Comparison of ENCODE assay signal across 20 mouse cellular contexts in genomic region chr9:86514390-86514789, GRCm38 (mm10).
"Had no signal": no experiment of that assay in that cellular context is flagged by ENCODE, and none has a peak within 500 bp of the region (broad histone marks: within the 10 kb centered on the region; RNA-seq: fewer than 3 reads in every experiment).

No protein-coding gene starts in this region.

- H3K27me3 ChIP-seq: heart, embryonic 12.5 days; hindbrain, embryonic 13.5 days; hindbrain, embryonic 15.5 days; limb, embryonic 12.5 days; liver, embryonic 13.5 days; liver, embryonic 15.5 days had no signal

- H3K4me3 ChIP-seq: gastrocnemius, adult 2 months; heart, embryonic 10.5 days; heart, embryonic 12.5 days; hindbrain, embryonic 13.5 days; hindbrain, embryonic 15.5 days; left cerebral cortex, adult 2 months; limb, embryonic 10.5 days; limb, embryonic 12.5 days; liver, embryonic 13.5 days; liver, embryonic 15.5 days had no signal

- H3K9ac ChIP-seq: forebrain, postnatal 0 days; heart, embryonic 12.5 days; hindbrain, embryonic 13.5 days; hindbrain, embryonic 15.5 days; limb, embryonic 12.5 days; liver, embryonic 13.5 days; liver, embryonic 15.5 days; liver, postnatal 0 days had no signal

- H3K27ac ChIP-seq: gastrocnemius, adult 2 months; heart, embryonic 10.5 days; hindbrain, embryonic 13.5 days; hindbrain, embryonic 15.5 days; hindbrain, postnatal 0 days; left cerebral cortex, adult 2 months; limb, embryonic 10.5 days; limb, embryonic 12.5 days; liver, embryonic 13.5 days; liver, embryonic 15.5 days had no signal

- H3K4me1 ChIP-seq: heart, embryonic 10.5 days; hindbrain, embryonic 13.5 days; hindbrain, embryonic 15.5 days; limb, embryonic 10.5 days; limb, embryonic 12.5 days; liver, embryonic 15.5 days had no signal

- DNase-seq: forebrain, postnatal 0 days; gastrocnemius, postnatal 10 days; gastrocnemius, postnatal 25 days; kidney, adult 18-20 months; kidney, adult 8-10 months; kidney, postnatal 10 days; layer of hippocampus, adult 9-11 months; liver; liver, embryonic 13.5 days; liver, postnatal 0 days had no signal
